Mouse (Mus musculus) megakaryocyte-erythroid progenitor cell, adult 5-6 weeks (primary cell): Measurements from ENCODE around the gene Gm21425. TPM values are rescaled to one million over a fixed set of nuclear protein-coding genes. Genes with fewer than 3 reads are reported as not detected.
"Not testable (repeated sequence)": the region's sequence is repeated elsewhere in the genome, so short reads cannot be mapped to it uniquely, and the experiment has no call there.

Source experiments
- ATAC-seq: replicated peaks from 2 replicates; pipeline ENCODE4 v1.8.0; 2016; ENCODE audit warnings: mild to moderate bottlenecking, inconsistent platforms; ENCODE audit not compliant: severe bottlenecking, poor library complexity, low FRiP score, low TSS enrichment
- total RNA-seq, 2 experiments: library from RNA; stranded (forward) in 1 of 2; stranded (reverse) in 1 of 2; fragments of 200-1000, 215-1000 nt in 1 of 2; fragments of >200 nt in 1 of 2; fragmentation: Nextera tagmentation in 1 of 2; gene quantifications; 2 replicates each; pipeline ENCODE4 v1.2.3; 2014 to 2017

The Gm21425 gene
- total RNA-seq (2014; fragmentation: Nextera tagmentation) (not detected in 2 replicates), total RNA-seq (2017) (not detected in 2 replicates)

GRCm38 (mm10) chrY:13161668-13162067, at the start of gene Gm21425:
Gm21425 (plus strand) TSS chrY:13161968.
- not testable (repeated sequence) for ATAC-seq

GRCm38 (mm10) chrY:13133392-13133791, 28.4 kb upstream of the Gm21425 start, which contains the start of gene Gm21891:
Gm21891 (minus strand) TSS chrY:13133492.
- not testable (repeated sequence) for ATAC-seq

Other genes starting within 250 kb of the Gm21425 start
- gene Gm20807, start 119.1 kb upstream of the Gm21425 start, total RNA-seq (2014; fragmentation: Nextera tagmentation), result not detected in 2 replicates
- not detected in 2 replicates for gene Gm20807, start 119.1 kb upstream of the Gm21425 start, total RNA-seq (2017)
- not detected in 2 replicates for gene Gm21891, start 28.5 kb upstream of the Gm21425 start, total RNA-seq (2014; fragmentation: Nextera tagmentation)
- not detected in 2 replicates for gene Gm21891, start 28.5 kb upstream of the Gm21425 start, total RNA-seq (2017)
- gene Gm21828, start 62.0 kb downstream of the Gm21425 start, total RNA-seq (2014; fragmentation: Nextera tagmentation), result not detected in 2 replicates
- not detected in 2 replicates for gene Gm21828, start 62.0 kb downstream of the Gm21425 start, total RNA-seq (2017)
- not detected in 2 replicates for gene Gm21440, start 90.4 kb downstream of the Gm21425 start, total RNA-seq (2014; fragmentation: Nextera tagmentation)
- gene Gm21440, start 90.4 kb downstream of the Gm21425 start, total RNA-seq (2017), result not detected in 2 replicates
- gene Gm21454, start 90.5 kb downstream of the Gm21425 start, total RNA-seq (2014; fragmentation: Nextera tagmentation), result not detected in 2 replicates
- not detected in 2 replicates for gene Gm21454, start 90.5 kb downstream of the Gm21425 start, total RNA-seq (2017)
- not detected in 2 replicates for gene Gm21725, start 187.1 kb downstream of the Gm21425 start, total RNA-seq (2014; fragmentation: Nextera tagmentation)
- gene Gm21725, start 187.1 kb downstream of the Gm21425 start, total RNA-seq (2017), result not detected in 2 replicates